Mouse (Mus musculus) cerebellum, postnatal 25 days (tissue): ENCODE data around the gene Olfr873.
"Not testable (repeated sequence)": the region's sequence is repeated elsewhere in the genome, so short reads cannot be mapped to it uniquely, and the experiment has no call there.

Experiments
- DNase-seq, 2 experiments: peaks; one replicate each; pipeline ENCODE4 v3.0.0; 2021; ENCODE audit warnings: mixed read lengths in 2 of 2

Gene Olfr873

GRCm38 (mm10) chr9:20298232-20298631 is at the start of gene Olfr873:
TSS of gene Olfr873 (plus strand) at chr9:20298532.
- no peak for DNase-seq

- DNase-seq, result no peak
Observed at GRCm38 (mm10) chr9:20282051-20282450, 16.3 kb upstream of the Olfr873 start, which contains the start of gene Olfr39. TSS of gene Olfr39 (plus strand) at chr9:20282351.

DNA sequence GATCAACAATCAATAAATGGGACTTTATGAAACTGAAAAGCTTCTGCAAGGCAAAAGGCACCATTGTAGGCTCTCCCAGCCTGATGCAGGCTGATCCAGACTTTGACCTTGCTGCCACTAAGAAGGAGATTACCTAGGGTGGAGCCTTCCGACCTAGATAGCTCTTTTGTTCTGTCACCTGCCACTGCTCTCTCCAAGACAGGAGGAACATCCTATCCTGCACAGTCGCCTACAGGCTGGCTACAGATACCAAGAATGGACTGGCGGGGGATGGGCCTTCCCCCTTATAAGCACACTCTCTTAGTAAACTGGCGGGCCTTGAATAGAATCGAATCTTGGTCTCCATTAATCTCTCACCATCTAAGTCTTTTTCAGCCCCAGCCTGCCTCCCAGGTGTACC is 2.8 kb upstream of the Olfr873 start:
- not testable (repeated sequence) for DNase-seq

GRCm38 (mm10) chr9:20335994-20336393 is 37.7 kb downstream of the Olfr873 start, which contains the start of gene Olfr18:
TSS of gene Olfr18 (minus strand) at chr9:20336094.
- DNase-seq, result no peak

DNA sequence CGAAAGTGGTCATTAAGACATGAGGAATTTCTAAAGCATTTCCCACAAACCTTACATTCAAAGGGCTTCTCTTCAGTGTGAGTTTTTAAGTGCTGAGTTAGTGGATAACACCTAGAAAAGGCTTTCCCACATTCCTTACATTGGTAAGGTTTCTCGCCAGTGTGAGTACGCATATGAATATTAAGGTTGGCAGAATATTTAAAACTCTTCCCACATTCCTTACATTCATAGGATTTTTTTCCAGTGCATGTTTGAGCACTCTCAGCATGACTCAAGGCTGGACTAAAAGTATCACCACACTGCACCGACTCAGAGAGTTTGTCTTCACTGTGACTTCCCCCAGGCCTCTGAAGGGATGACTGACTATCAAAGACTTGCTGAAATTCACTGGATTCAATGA is 50.2 kb downstream of the Olfr873 start:
- DNase-seq, result no peak
